Mouse (Mus musculus) heart, adult 8-10 months (tissue): ENCODE data around the gene Mmp24. TPM values are rescaled to one million over a fixed set of nuclear protein-coding genes. Genes with fewer than 3 reads are reported as not detected.
"Not testable (repeated sequence)": the region's sequence is repeated elsewhere in the genome, so short reads cannot be mapped to it uniquely, and the experiment has no call there.

ENCODE experiments used
- DNase-seq: peaks from one replicate; pipeline ENCODE4 v3.0.0; 2022; ENCODE audit warnings: low spot score
- total RNA-seq, 4 experiments: library from RNA; stranded (reverse); gene quantifications; 2 replicates each; pipeline ENCODE4 v1.2.4; 2022

Mmp24 gene
- total RNA-seq, 4 experiments from 2014 or later: not detected

- DNase-seq: no peak
Observed at GRCm38 (mm10) chr2:155814829-155815228, 39.7 kb downstream of the Mmp24 start.

- no peak for DNase-seq
Observed at GRCm38 (mm10) chr2:155816179-155816578, 41.0 kb downstream of the Mmp24 start.

GRCm38 (mm10) chr2:155817301-155818245 lies 42.4 kb downstream of the Mmp24 start:
- DNase-seq: peak; percentile 41

- DNase-seq: peak; percentile 96
Observed at GRCm38 (mm10) chr2:155818596-155819391, 43.7 kb downstream of the Mmp24 start.

- DNase-seq: no peak
Observed at GRCm38 (mm10) chr2:155819392-155819448, 44.1 kb downstream of the Mmp24 start, which contains the start of gene BC029722. TSS of gene BC029722 (minus strand) at chr2:155819426.

- DNase-seq: no peak
Observed at GRCm38 (mm10) chr2:155819449-155820251, 44.5 kb downstream of the Mmp24 start.

- DNase-seq: no peak
Observed at GRCm38 (mm10) chr2:155820779-155821178, 45.6 kb downstream of the Mmp24 start.

- no peak for DNase-seq
Observed at GRCm38 (mm10) chr2:155823722-155824121, 48.6 kb downstream of the Mmp24 start.

GRCm38 (mm10) chr2:155825904-155826629 lies 50.9 kb downstream of the Mmp24 start:
- DNase-seq: no peak

- DNase-seq: peak; percentile 89
Observed at GRCm38 (mm10) chr2:155826630-155827424, 51.7 kb downstream of the Mmp24 start, which contains the start of gene Eif6. TSS of gene Eif6 (minus strand) at chr2:155826925.

GRCm38 (mm10) chr2:155830841-155831240 lies 55.7 kb downstream of the Mmp24 start:
- DNase-seq: no peak

- no peak for DNase-seq
Observed at GRCm38 (mm10) chr2:155831302-155831701, 56.2 kb downstream of the Mmp24 start.

GRCm38 (mm10) chr2:155832087-155832486 lies 56.9 kb downstream of the Mmp24 start:
- DNase-seq: not testable (repeated sequence)

GRCm38 (mm10) chr2:155834732-155835131 lies 59.6 kb downstream of the Mmp24 start, which contains the start of gene Fam83c:
TSS of gene Fam83c (minus strand) at chr2:155834854.
- no peak for DNase-seq

- DNase-seq: no peak
Observed at GRCm38 (mm10) chr2:155837961-155838360, 62.8 kb downstream of the Mmp24 start.

- DNase-seq: no peak
Observed at GRCm38 (mm10) chr2:155838961-155839360, 63.8 kb downstream of the Mmp24 start.

GRCm38 (mm10) chr2:155846930-155847329 lies 71.8 kb downstream of the Mmp24 start:
- no peak for DNase-seq

GRCm38 (mm10) chr2:155848291-155848690 lies 73.1 kb downstream of the Mmp24 start:
- peak; percentile 70 for DNase-seq

GRCm38 (mm10) chr2:155849464-155849863 lies 74.3 kb downstream of the Mmp24 start:
- DNase-seq: no peak

GRCm38 (mm10) chr2:155850120-155850519 lies 75.0 kb downstream of the Mmp24 start:
- DNase-seq: no peak
